Mouse (Mus musculus) stomach, embryonic 14.5 days (tissue): ENCODE measurements around the gene Ttc30a2. TPM values are rescaled to one million over a fixed set of nuclear protein-coding genes. Genes with fewer than 3 reads are reported as not detected.

Experiments
- ATAC-seq: fragments of 200-750 bp; cut with Nextera tagmentation; 2 replicates; pipeline ENCODE4 v1.8.0; 2017; ENCODE audit warnings: low read depth, moderate TSS enrichment; ENCODE audit not compliant: insufficient number of reproducible peaks, insufficient read depth, low FRiP score
- H3K27ac ChIP-seq: fragments of 300-500 bp; sonication (generic); 2 replicates; pipeline ENCODE4 v1.5.1; 2014; ENCODE audit warnings: mild to moderate bottlenecking, low read length, moderate library complexity, mixed read lengths
- H3K27me3 ChIP-seq: fragments of 300-500 bp; sonication (generic); 2 replicates; pipeline ENCODE4 v1.6.1; 2014; ENCODE audit warnings: low read length, control low read depth, mixed read lengths; ENCODE audit not compliant: control insufficient read depth, insufficient read depth
- H3K36me3 ChIP-seq: fragments of 300-500 bp; sonication (generic); 2 replicates; pipeline ENCODE4 v1.6.1; 2014; ENCODE audit warnings: mild to moderate bottlenecking, control low read depth, low read length, moderate library complexity, mixed read lengths; ENCODE audit not compliant: control insufficient read depth, insufficient read depth
- H3K4me1 ChIP-seq: fragments of 300-500 bp; sonication (generic); 2 replicates; pipeline ENCODE4 v1.6.1; 2014; ENCODE audit warnings: low read length, control low read depth, mixed read lengths; ENCODE audit not compliant: control insufficient read depth, insufficient read depth
- H3K4me2 ChIP-seq: fragments of 300-500 bp; sonication (generic); replicated peaks from 2 replicates; pipeline ENCODE4 v1.6.1; 2014; ENCODE audit warnings: low read depth, low read length, control low read depth
- H3K4me3 ChIP-seq: fragments of 300-500 bp; sonication (generic); 2 replicates; pipeline ENCODE4 v1.5.1; 2014; ENCODE audit warnings: low read depth, low read length, control low read depth
- H3K9ac ChIP-seq: fragments of 300-500 bp; sonication (generic); replicated peaks from 2 replicates; pipeline ENCODE4 v1.6.1; 2014; ENCODE audit warnings: low read depth, mild to moderate bottlenecking, control low read depth, low read length, moderate library complexity, mixed read lengths
- H3K9me3 ChIP-seq: fragments of 300-500 bp; sonication (generic); 2 replicates; pipeline ENCODE4 v1.6.1; 2016; ENCODE audit warnings: low read depth, low read length, control low read depth; ENCODE audit not compliant: control insufficient read depth
- WGBS: fragments of 180-500 bp; shearing (Covaris S2); extraction: QIAGEN DNeasy Blood & Tissue Kit; methylation state at CpG from one replicate; pipeline ENCODE4 v1.1.7; 2014; 5-methylcytosine and 5-hydroxymethylcytosine counted together
- polyA plus RNA-seq: library from polyadenylated mRNA; unstranded; fragments of >200 nt; fragmentation: Nextera tagmentation; extraction: Ambion mirVana; gene quantifications from 2 replicates; pipeline ENCODE4 v1.2.1, GENCODE M21; 2014

The Ttc30a2 gene
- polyA plus RNA-seq, 1 experiment from 2014 or later: 0.42 TPM

- Histone ChIP-seq H3K4me1 (0 out of 2 replicates have a peak, but pooled peaks cover 9% of the 10 kb centered on the region), H3K9ac (no peak overlapping the region), H3K27ac (no peak overlapping the region; the same call in 1 of the 2 replicates), H3K27me3 (no peaks in the 10 kb centered on the region), H3K36me3 (no peaks in the 10 kb centered on the region), H3K4me2 (no peak overlapping the region), H3K9me3 (no peaks in the 10 kb centered on the region), H3K4me3 (no peak overlapping the region)
- ATAC-seq: no peak
- 22% methylated on average over 8 of the region's 8 CpGs for WGBS
Observed at GRCm38 (mm10) chr2:75998692-75999091, 20.7 kb upstream of the Ttc30a2 start.

GRCm38 (mm10) chr2:75997726-75998125, 19.8 kb upstream of the Ttc30a2 start:
- no peak overlapping the region for H3K27ac ChIP-seq
- H3K27me3 ChIP-seq: no peaks in the 10 kb centered on the region
- no peak overlapping the region for H3K4me2 ChIP-seq
- no peak overlapping the region for H3K4me3 ChIP-seq
- 0 out of 2 replicates have a peak, but pooled peaks cover 9% of the 10 kb centered on the region for H3K4me1 ChIP-seq
- H3K36me3 ChIP-seq: no peaks in the 10 kb centered on the region
- ATAC-seq: no peak
- H3K9me3 ChIP-seq: no peaks in the 10 kb centered on the region
- no peak overlapping the region for H3K9ac ChIP-seq
- 39% methylated on average over 12 of the region's 12 CpGs for WGBS

GRCm38 (mm10) chr2:75994841-75995240, 16.9 kb upstream of the Ttc30a2 start:
- Histone ChIP-seq H3K9ac (no peak overlapping the region), H3K27me3 (no peaks in the 10 kb centered on the region), H3K4me3 (no peak overlapping the region), H3K9me3 (no peaks in the 10 kb centered on the region), H3K27ac (no peak overlapping the region), H3K4me2 (no peak overlapping the region), H3K4me1 (peaks cover 15% of the 10 kb centered on the region), H3K36me3 (no peaks in the 10 kb centered on the region)
- no peak for ATAC-seq
- 93% methylated on average over 11 of the region's 11 CpGs for WGBS

GRCm38 (mm10) chr2:75991581-75992205, 13.7 kb upstream of the Ttc30a2 start:
- Histone ChIP-seq H3K36me3 (no peaks in the 10 kb centered on the region), H3K4me2 (no peak overlapping the region), H3K9ac (no peak overlapping the region), H3K4me1 (peaks cover 23% of the 10 kb centered on the region), H3K27ac (no peak overlapping the region), H3K27me3 (no peaks in the 10 kb centered on the region), H3K9me3 (no peaks in the 10 kb centered on the region), H3K4me3 (no peak overlapping the region)
- no peak for ATAC-seq
- 31% methylated on average over 6 of the region's 6 CpGs for WGBS

GRCm38 (mm10) chr2:75990885-75991539, 13.0 kb upstream of the Ttc30a2 start:
- Histone ChIP-seq H3K27ac (no peak overlapping the region), H3K36me3 (no peaks in the 10 kb centered on the region), H3K4me2 (no peak overlapping the region), H3K4me3 (no peak overlapping the region), H3K27me3 (no peaks in the 10 kb centered on the region), H3K9me3 (no peaks in the 10 kb centered on the region), H3K4me1 (peaks cover 23% of the 10 kb centered on the region), H3K9ac (no peak overlapping the region)
- WGBS: 55% methylated on average over 13 of the region's 13 CpGs
- ATAC-seq: 0 out of 2 replicates have a peak, but pooled peaks have one; percentile 53

- no peak for ATAC-seq
- H3K27me3 ChIP-seq: no peaks in the 10 kb centered on the region
- no peak overlapping the region for H3K4me3 ChIP-seq
- H3K9me3 ChIP-seq: no peaks in the 10 kb centered on the region
- H3K4me2 ChIP-seq: no peak overlapping the region
- whole genome bisulfite sequencing: 63% methylated on average over 4 of the region's 4 CpGs
- no peak overlapping the region for H3K9ac ChIP-seq
- H3K27ac ChIP-seq: no peak overlapping the region
- H3K36me3 ChIP-seq: no peaks in the 10 kb centered on the region
- H3K4me1 ChIP-seq: peaks cover 27% of the 10 kb centered on the region
Observed at GRCm38 (mm10) chr2:75989694-75990093, 11.7 kb upstream of the Ttc30a2 start.

- Histone ChIP-seq H3K4me2 (0 out of 2 replicates have a peak overlapping the region, but pooled peaks have one; percentile 14), H3K4me3 (no peak overlapping the region), H3K27ac (0 out of 2 replicates have a peak overlapping the region, but pooled peaks have one; percentile 10), H3K36me3 (no peaks in the 10 kb centered on the region), H3K27me3 (no peaks in the 10 kb centered on the region), H3K9ac (no peak overlapping the region), H3K4me1 (peaks cover 27% of the 10 kb centered on the region), H3K9me3 (no peaks in the 10 kb centered on the region)
- no peak for ATAC-seq
- 25% methylated on average over 7 of the region's 7 CpGs for WGBS
Observed at GRCm38 (mm10) chr2:75988779-75989363, 10.9 kb upstream of the Ttc30a2 start.

GRCm38 (mm10) chr2:75988378-75988777, 10.4 kb upstream of the Ttc30a2 start:
- Histone ChIP-seq H3K4me1 (peaks cover 27% of the 10 kb centered on the region), H3K36me3 (no peaks in the 10 kb centered on the region), H3K27me3 (no peaks in the 10 kb centered on the region), H3K4me3 (no peak overlapping the region), H3K9ac (no peak overlapping the region), H3K27ac (no peak overlapping the region), H3K4me2 (no peak overlapping the region), H3K9me3 (no peaks in the 10 kb centered on the region)
- ATAC-seq: no peak
- WGBS: 28% methylated on average over 4 of the region's 4 CpGs
